Mouse (Mus musculus) spleen, adult 2 months (tissue): Measurements from ENCODE around the gene Phgr1. TPM values are rescaled to one million over a fixed set of nuclear protein-coding genes. Genes with fewer than 3 reads are reported as not detected.

Experiments
- DNase-seq, 2 experiments: peaks; one replicate each; pipeline versions ENCODE4 v3.0.0 to v3.0.0-alpha.2; 2012 to 2021; ENCODE audit warnings: low spot score in 2 of 2, low read depth in 1 of 2
- H3K27ac ChIP-seq: fragments of 200-500 bp; 2 replicates; pipeline ENCODE4 v1.5.1; 2012; ENCODE audit warnings: low read length, inconsistent platforms; ENCODE audit not compliant: insufficient read depth
- H3K27me3 ChIP-seq: fragments of 200-500 bp; 2 replicates; pipeline ENCODE4 v1.6.1; 2012; ENCODE audit warnings: mild to moderate bottlenecking, moderate library complexity, low read length, inconsistent platforms; ENCODE audit not compliant: control insufficient read depth, insufficient read depth
- H3K36me3 ChIP-seq: fragments of 200-500 bp; 2 replicates; pipeline ENCODE4 v1.6.1; 2012; ENCODE audit warnings: mild to moderate bottlenecking, low read length, inconsistent platforms; ENCODE audit not compliant: control insufficient read depth, insufficient read depth
- H3K4me1 ChIP-seq: fragments of 200-500 bp; 2 replicates; pipeline ENCODE4 v1.6.1; 2011; ENCODE audit warnings: inconsistent platforms; ENCODE audit not compliant: control insufficient read depth, insufficient read depth, insufficient read length
- H3K4me3 ChIP-seq: fragments of 200-500 bp; 2 replicates; pipeline ENCODE4 v1.5.1; 2011; ENCODE audit warnings: mild to moderate bottlenecking, inconsistent platforms; ENCODE audit not compliant: insufficient read depth, insufficient read length; ENCODE audit errors: extremely low read depth
- CTCF ChIP-seq: fragments of 200-500 bp; IDR thresholded peaks from 2 replicates; pipeline ENCODE4 v1.5.1; 2011; ENCODE audit warnings: mild to moderate bottlenecking, inconsistent platforms; ENCODE audit not compliant: insufficient read depth, insufficient read length, insufficient replicate concordance; ENCODE audit errors: extremely low read depth
- POLR2A ChIP-seq: fragments of 200-500 bp; IDR thresholded peaks from 2 replicates; pipeline ENCODE4 v1.6.1; 2011; ENCODE audit warnings: low read depth, low read length, inconsistent platforms
- WGBS: fragments of 180-500 bp; shearing (Covaris S2); methylation state at CpG from one replicate; pipeline ENCODE4 v1.1.7; 2018; 5-methylcytosine and 5-hydroxymethylcytosine counted together
- polyA plus RNA-seq: library from polyadenylated mRNA; depleted of rRNA; stranded (reverse); fragments of >200 nt; gene quantifications from 2 replicates; pipeline ENCODE4 v1.2.3, GENCODE M21; 2012

The Phgr1 gene
- polyA plus RNA-seq, 1 experiment: 0.36 TPM

- Histone ChIP-seq H3K4me3 (no peak overlapping the region), H3K27ac (no peak overlapping the region), H3K27me3 (no peaks in the 10 kb centered on the region), H3K4me1 (peaks cover 2% of the 10 kb centered on the region; the same call in 1 of the 2 replicates), H3K36me3 (no peaks in the 10 kb centered on the region)
- DNase-seq: no peak
- 79% methylated on average over 5 of the region's 5 CpGs for WGBS
- TF ChIP-seq CTCF: no peak
- TF ChIP-seq POLR2A: no peak
Observed at GRCm38 (mm10) chr2:118786525-118786924, 14.0 kb downstream of the Phgr1 start.

GRCm38 (mm10) chr2:118789501-118789900, 16.9 kb downstream of the Phgr1 start:
- no peak overlapping the region for H3K4me3 ChIP-seq
- 84% methylated on average over 11 of the region's 11 CpGs for WGBS
- H3K4me1 ChIP-seq: peaks cover 2% of the 10 kb centered on the region; the same call in 1 of the 2 replicates
- no peak overlapping the region for H3K27ac ChIP-seq
- no peaks in the 10 kb centered on the region for H3K27me3 ChIP-seq
- TF ChIP-seq POLR2A: no peak
- no peak for TF ChIP-seq CTCF
- no peak for DNase-seq
- H3K36me3 ChIP-seq: no peaks in the 10 kb centered on the region

- no peaks in the 10 kb centered on the region for H3K36me3 ChIP-seq
- no peak for DNase-seq
- H3K27me3 ChIP-seq: no peaks in the 10 kb centered on the region
- 82% methylated on average over 12 of the region's 12 CpGs for WGBS
- no peak for TF ChIP-seq POLR2A
- no peak for TF ChIP-seq CTCF
- H3K4me1 ChIP-seq: peaks cover 2% of the 10 kb centered on the region; the same call in 1 of the 2 replicates
- no peak overlapping the region for H3K4me3 ChIP-seq
- no peak overlapping the region for H3K27ac ChIP-seq
Observed at GRCm38 (mm10) chr2:118790221-118790550, 17.6 kb downstream of the Phgr1 start.

- peak in 1 of 2 experiments; percentile 34 for DNase-seq
- WGBS: 43% methylated on average over 44 of the region's 44 CpGs
Observed at GRCm38 (mm10) chr2:118790551-118791525, 18.3 kb downstream of the Phgr1 start.

GRCm38 (mm10) chr2:118791591-118792258, 19.2 kb downstream of the Phgr1 start:
- Histone ChIP-seq H3K4me3 (no peak overlapping the region), H3K27me3 (no peaks in the 10 kb centered on the region), H3K27ac (no peak overlapping the region), H3K4me1 (peaks cover 2% of the 10 kb centered on the region; the same call in 1 of the 2 replicates), H3K36me3 (no peaks in the 10 kb centered on the region)
- no peak for DNase-seq
- WGBS: 93% methylated on average over 26 of the region's 26 CpGs
- TF ChIP-seq POLR2A (no peak), CTCF (no peak)

More at GRCm38 (mm10) chr2:118790551-118791525, 18.3 kb downstream of the Phgr1 start:
- no peak for TF ChIP-seq POLR2A
- TF ChIP-seq CTCF: peak; percentile 30; the same call in 1 of the 2 replicates
- Histone ChIP-seq H3K4me3 (no peak overlapping the region), H3K36me3 (no peaks in the 10 kb centered on the region), H3K27ac (no peak overlapping the region), H3K4me1 (peaks cover 2% of the 10 kb centered on the region; the same call in 1 of the 2 replicates), H3K27me3 (no peaks in the 10 kb centered on the region)

GRCm38 (mm10) chr2:118792259-118792613, 19.7 kb downstream of the Phgr1 start:
- Histone ChIP-seq H3K4me1 (peaks cover 2% of the 10 kb centered on the region; the same call in 1 of the 2 replicates), H3K4me3 (no peak overlapping the region), H3K36me3 (no peaks in the 10 kb centered on the region), H3K27me3 (no peaks in the 10 kb centered on the region), H3K27ac (no peak overlapping the region)
- TF ChIP-seq POLR2A: no peak
- TF ChIP-seq CTCF: no peak
- 89% methylated on average over 4 of the region's 4 CpGs for WGBS
- no peak for DNase-seq

- Histone ChIP-seq H3K4me1 (peaks cover 2% of the 10 kb centered on the region; the same call in 1 of the 2 replicates), H3K4me3 (no peak overlapping the region), H3K27me3 (no peaks in the 10 kb centered on the region), H3K27ac (no peak overlapping the region), H3K36me3 (no peaks in the 10 kb centered on the region)
- TF ChIP-seq CTCF (no peak), POLR2A (no peak)
- 18% methylated on average over 4 of the region's 4 CpGs for WGBS
- DNase-seq: no peak
Observed at GRCm38 (mm10) chr2:118793636-118794035, 21.1 kb downstream of the Phgr1 start.
